Mouse (Mus musculus) kidney, postnatal 0 days (tissue): ENCODE measurements around the gene Zap70. TPM values are rescaled to one million over a fixed set of nuclear protein-coding genes. Genes with fewer than 3 reads are reported as not detected.

ENCODE experiments used
- ATAC-seq: fragments of 200-750 bp; cut with Nextera tagmentation; replicated peaks from 2 replicates; pipeline ENCODE4 v1.8.0; 2017; ENCODE audit warnings: low read depth, moderate number of reproducible peaks, moderate TSS enrichment, moderate library complexity; ENCODE audit not compliant: low FRiP score
- DNase-seq: peaks from one replicate; pipeline ENCODE4 v3.0.0-alpha.2; 2016; ENCODE audit warnings: low spot score
- H3K27ac ChIP-seq: fragments of 300-500 bp; sonication (generic); 2 replicates; pipeline ENCODE4 v1.5.1; 2014; ENCODE audit warnings: mild to moderate bottlenecking
- H3K27me3 ChIP-seq: fragments of 300-500 bp; sonication (generic); 2 replicates; pipeline ENCODE4 v1.6.1; 2014; ENCODE audit warnings: low read length, mixed read lengths; ENCODE audit not compliant: insufficient read depth
- H3K36me3 ChIP-seq: fragments of 300-500 bp; sonication (generic); 2 replicates; pipeline ENCODE4 v1.6.1; 2014; ENCODE audit warnings: low read length, mixed read lengths; ENCODE audit not compliant: insufficient read depth
- H3K4me1 ChIP-seq: fragments of 300-500 bp; sonication (generic); replicated peaks from 2 replicates; pipeline ENCODE4 v1.6.1; 2014; ENCODE audit warnings: antibody characterized with exemption, low read length, mixed read lengths; ENCODE audit not compliant: insufficient read depth
- H3K4me2 ChIP-seq: fragments of 300-500 bp; sonication (generic); 2 replicates; pipeline ENCODE4 v1.6.1; 2014; ENCODE audit warnings: mild to moderate bottlenecking, low read length, moderate library complexity, mixed read lengths
- H3K4me3 ChIP-seq: fragments of 300-500 bp; sonication (generic); replicated peaks from 2 replicates; pipeline ENCODE4 v1.5.1; 2014; ENCODE audit warnings: low read depth, low read length
- H3K9ac ChIP-seq: fragments of 300-500 bp; sonication (generic); 2 replicates; pipeline ENCODE4 v1.6.1; 2014; ENCODE audit warnings: low read depth, low read length
- H3K9me3 ChIP-seq: fragments of 300-500 bp; sonication (generic); replicated peaks from 2 replicates; pipeline ENCODE4 v1.6.1; 2016; ENCODE audit warnings: low read length, inconsistent platforms, mixed read lengths
- CTCF ChIP-seq: IDR thresholded peaks from 2 replicates; pipeline ENCODE4 v1.5.1; 2016; ENCODE audit warnings: antibody characterized with exemption, low read depth, mild to moderate bottlenecking, moderate library complexity
- WGBS: fragments of 180-500 bp; shearing (Covaris S2); extraction: QIAGEN DNeasy Blood & Tissue Kit; methylation state at CpG from one replicate; pipeline ENCODE4 v1.1.7; 2014; 5-methylcytosine and 5-hydroxymethylcytosine counted together
- polyA plus RNA-seq: library from polyadenylated mRNA; unstranded; fragments of >200 nt; fragmentation: Nextera tagmentation; extraction: Ambion mirVana; gene quantifications from 2 replicates; pipeline ENCODE4 v1.2.1, GENCODE M21; 2015

Zap70 gene
- polyA plus RNA-seq, 1 experiment from 2014 or later = 0.51 TPM

GRCm38 (mm10) chr1:36743046-36743445 lies 18.6 kb upstream of the Zap70 start:
- Histone ChIP-seq H3K36me3 (no peaks in the 10 kb centered on the region), H3K4me3 (no peak overlapping the region), H3K4me2 (no peak overlapping the region), H3K27ac (no peak overlapping the region), H3K9me3 (no peaks in the 10 kb centered on the region), H3K4me1 (no peaks in the 10 kb centered on the region), H3K9ac (no peak overlapping the region), H3K27me3 (no peaks in the 10 kb centered on the region)
- WGBS = 75% methylated on average over 9 of the region's 9 CpGs
- TF ChIP-seq CTCF = no peak
- ATAC-seq (no peak), DNase-seq (no peak)

- H3K9me3 ChIP-seq = no peaks in the 10 kb centered on the region
- H3K4me2 ChIP-seq = peak overlapping the region; percentile 30
- 24% methylated on average over 17 of the region's 17 CpGs for WGBS
- DNase-seq (peak; percentile 72), ATAC-seq (peak; percentile 25; the same call in 1 of the 2 replicates)
- no peaks in the 10 kb centered on the region for H3K4me1 ChIP-seq
- H3K9ac ChIP-seq = no peak overlapping the region
- H3K36me3 ChIP-seq = no peaks in the 10 kb centered on the region
- H3K27me3 ChIP-seq = no peaks in the 10 kb centered on the region
- TF ChIP-seq CTCF = peak; percentile 82
- no peak overlapping the region for H3K27ac ChIP-seq
- H3K4me3 ChIP-seq = no peak overlapping the region
Observed at GRCm38 (mm10) chr1:36744268-36744944, 17.2 kb upstream of the Zap70 start.

- H3K9me3 ChIP-seq = no peaks in the 10 kb centered on the region
- H3K4me3 ChIP-seq = no peak overlapping the region
- H3K4me2 ChIP-seq = no peak overlapping the region
- ATAC-seq (no peak), DNase-seq (no peak)
- H3K27ac ChIP-seq = no peak overlapping the region
- no peak for TF ChIP-seq CTCF
- no peaks in the 10 kb centered on the region for H3K4me1 ChIP-seq
- no peaks in the 10 kb centered on the region for H3K36me3 ChIP-seq
- H3K9ac ChIP-seq = no peak overlapping the region
- WGBS = 75% methylated on average over 4 of the region's 4 CpGs
- no peaks in the 10 kb centered on the region for H3K27me3 ChIP-seq
Observed at GRCm38 (mm10) chr1:36745661-36746060, 15.9 kb upstream of the Zap70 start.

GRCm38 (mm10) chr1:36746452-36746851 lies 15.1 kb upstream of the Zap70 start:
- peak; percentile 19 for DNase-seq
- TF ChIP-seq CTCF = peak; percentile 67
- no peak overlapping the region for H3K4me2 ChIP-seq
- WGBS = 46% methylated on average over 15 of the region's 15 CpGs
- H3K9me3 ChIP-seq = no peaks in the 10 kb centered on the region
- no peaks in the 10 kb centered on the region for H3K36me3 ChIP-seq
- H3K27me3 ChIP-seq = no peaks in the 10 kb centered on the region
- no peak overlapping the region for H3K9ac ChIP-seq
- no peak overlapping the region for H3K4me3 ChIP-seq
- no peak for ATAC-seq
- H3K4me1 ChIP-seq = no peaks in the 10 kb centered on the region
- H3K27ac ChIP-seq = no peak overlapping the region

GRCm38 (mm10) chr1:36753932-36754675 lies 7.5 kb upstream of the Zap70 start:
- Histone ChIP-seq H3K9ac (no peak overlapping the region), H3K27ac (no peak overlapping the region), H3K27me3 (no peaks in the 10 kb centered on the region), H3K9me3 (no peaks in the 10 kb centered on the region), H3K4me3 (no peak overlapping the region), H3K36me3 (no peaks in the 10 kb centered on the region), H3K4me1 (no peaks in the 10 kb centered on the region), H3K4me2 (no peak overlapping the region)
- WGBS = 82% methylated on average over 6 of the region's 6 CpGs
- no peak for TF ChIP-seq CTCF
- ATAC-seq (no peak), DNase-seq (no peak)

- no peak for TF ChIP-seq CTCF
- Histone ChIP-seq H3K9ac (no peak overlapping the region), H3K27ac (no peak overlapping the region), H3K27me3 (no peaks in the 10 kb centered on the region), H3K4me3 (no peak overlapping the region), H3K9me3 (no peaks in the 10 kb centered on the region), H3K36me3 (no peaks in the 10 kb centered on the region), H3K4me1 (no peaks in the 10 kb centered on the region), H3K4me2 (no peak overlapping the region)
- ATAC-seq (no peak), DNase-seq (no peak)
- WGBS = 90% methylated on average over 9 of the region's 9 CpGs
Observed at GRCm38 (mm10) chr1:36758553-36758952, 3.0 kb upstream of the Zap70 start.
